Mouse (Mus musculus) E14TG2a.4 (cell line): ENCODE results near the gene Hdac8.

Experiments used
- CTCF ChIP-seq: conservative IDR thresholded peaks from 2 replicates; pipeline ENCODE4 v1.5.1; 2014; ENCODE audit warnings: low read length
- POU5F1 ChIP-seq: IDR thresholded peaks from 2 replicates; pipeline ENCODE4 v1.6.1; 2014; ENCODE audit warnings: low read length, borderline replicate concordance

- no peak for TF ChIP-seq CTCF
- no peak for TF ChIP-seq POU5F1
These were observed 29.6 kb downstream of the Hdac8 start for GRCm38 (mm10) chrX:102475555-102475954.
